Mouse (Mus musculus): Measurements from ENCODE around the gene Fez2. TPM values are rescaled to one million over a fixed set of nuclear protein-coding genes. Genes with fewer than 3 reads are reported as not detected.

Gene Fez2
- polyA plus RNA-seq, 1 experiment from 2014 or later, result 35.3 TPM

GRCm38 (mm10) chr17:78327187-78327586 is 90.8 kb downstream of the Fez2 start:
- WGBS, result 89% methylated on average over 4 of the region's 4 CpGs
- H3K4me1 ChIP-seq (replicated peaks), result peaks cover 24% of the 10 kb centered on the region
- no peaks in the 10 kb centered on the region for H3K27me3 ChIP-seq
- ATAC-seq, result no peak
- no peak overlapping the region for H3K4me3 ChIP-seq (replicated peaks)
- no peak overlapping the region for H3K4me2 ChIP-seq (replicated peaks)
- no peaks in the 10 kb centered on the region for H3K36me3 ChIP-seq
- no peaks in the 10 kb centered on the region for H3K9me3 ChIP-seq
- H3K27ac ChIP-seq, result no peak overlapping the region
- H3K9ac ChIP-seq (replicated peaks), result no peak overlapping the region

DNA sequence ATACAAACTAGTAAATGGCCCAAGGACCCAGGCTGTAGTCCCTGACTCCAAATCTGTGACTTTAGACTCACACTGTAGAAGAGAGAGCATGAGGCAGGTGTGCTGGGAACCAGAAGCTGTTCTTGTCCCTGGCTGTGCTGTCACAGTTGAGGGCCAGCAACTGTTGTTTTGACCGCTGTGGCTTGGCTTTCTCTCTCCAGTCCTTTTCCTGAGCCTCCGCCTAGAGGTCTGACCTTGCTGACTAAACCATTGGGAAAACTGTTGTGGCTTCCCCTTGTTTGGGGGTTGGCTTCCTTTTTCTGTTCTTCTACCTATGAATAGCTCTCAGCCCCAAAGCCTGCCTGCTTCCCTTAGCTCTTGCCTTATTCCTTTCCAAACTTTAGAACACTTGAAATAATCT is 91.6 kb downstream of the Fez2 start:
- Histone ChIP-seq H3K9me3 (no peaks in the 10 kb centered on the region), H3K4me3 (replicated peaks) (no peak overlapping the region), H3K4me1 (replicated peaks) (peaks cover 25% of the 10 kb centered on the region), H3K36me3 (no peaks in the 10 kb centered on the region), H3K27ac (no peak overlapping the region), H3K4me2 (replicated peaks) (no peak overlapping the region), H3K27me3 (no peaks in the 10 kb centered on the region), H3K9ac (replicated peaks) (no peak overlapping the region)
- ATAC-seq, result peak; percentile 2; the same call in 1 of the 2 replicates
- 81% methylated on average over 2 of the region's 2 CpGs for WGBS

DNA sequence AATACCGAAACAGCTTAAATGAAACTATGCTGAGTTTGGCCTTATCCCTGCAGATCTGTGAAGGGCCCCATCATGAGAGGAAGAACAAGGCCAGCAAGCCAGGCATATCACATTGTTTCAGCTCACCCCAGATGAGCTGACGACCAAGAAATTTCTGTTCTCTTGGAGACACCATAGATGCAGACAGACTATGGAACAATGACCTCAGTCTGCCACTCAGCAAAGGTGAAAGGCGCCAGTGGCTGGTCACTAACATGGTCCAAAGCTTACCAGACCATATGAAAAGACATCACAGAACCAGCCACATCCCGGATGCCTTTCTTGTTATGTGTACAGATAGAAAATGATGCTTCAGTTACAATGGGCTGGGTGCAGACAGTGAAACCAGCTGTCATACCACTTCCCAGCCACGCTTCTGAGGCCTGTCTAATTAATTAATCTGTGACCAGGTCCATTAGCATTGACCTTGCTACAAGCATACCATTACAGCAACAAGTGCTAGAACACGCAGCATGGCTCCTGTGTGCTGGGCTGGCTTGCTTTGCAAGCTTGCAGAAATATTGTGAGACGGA is 92.1 kb downstream of the Fez2 start:
- Histone ChIP-seq H3K36me3 (no peaks in the 10 kb centered on the region), H3K27ac (no peak overlapping the region), H3K4me2 (replicated peaks) (no peak overlapping the region), H3K27me3 (no peaks in the 10 kb centered on the region), H3K9me3 (no peaks in the 10 kb centered on the region), H3K4me1 (replicated peaks) (peaks cover 25% of the 10 kb centered on the region), H3K4me3 (replicated peaks) (no peak overlapping the region), H3K9ac (replicated peaks) (no peak overlapping the region)
- 70% methylated on average over 7 of the region's 7 CpGs for WGBS
- ATAC-seq, result peak; percentile 21; the same call in 1 of the 2 replicates

- Histone ChIP-seq H3K4me1 (replicated peaks) (peaks cover 25% of the 10 kb centered on the region), H3K27ac (no peak overlapping the region), H3K9me3 (no peaks in the 10 kb centered on the region), H3K4me2 (replicated peaks) (no peak overlapping the region), H3K36me3 (peaks cover 4% of the 10 kb centered on the region; the same call in 1 of the 2 replicates), H3K4me3 (replicated peaks) (no peak overlapping the region), H3K9ac (replicated peaks) (no peak overlapping the region), H3K27me3 (no peaks in the 10 kb centered on the region)
- peak; percentile 44; the same call in 1 of the 2 replicates for ATAC-seq
- 45% methylated on average over 18 of the region's 18 CpGs for WGBS
Observed at GRCm38 (mm10) chr17:78322369-78323335, 95.3 kb downstream of the Fez2 start.

- no peak for ATAC-seq
Observed at GRCm38 (mm10) chr17:78321216-78321835, 96.6 kb downstream of the Fez2 start.

More at GRCm38 (mm10) chr17:78321216-78321835, 96.6 kb downstream of the Fez2 start:
- Histone ChIP-seq H3K9me3 (no peaks in the 10 kb centered on the region), H3K36me3 (peaks cover 4% of the 10 kb centered on the region; the same call in 1 of the 2 replicates), H3K4me1 (replicated peaks) (peaks cover 23% of the 10 kb centered on the region), H3K9ac (replicated peaks) (no peak overlapping the region), H3K4me2 (replicated peaks) (no peak overlapping the region), H3K27me3 (no peaks in the 10 kb centered on the region), H3K4me3 (replicated peaks) (no peak overlapping the region), H3K27ac (no peak overlapping the region)
- WGBS, result 90% methylated on average over 11 of the region's 11 CpGs

Other genes with a start within 250 kb of the Fez2 start
- gene Crim1, start 217.9 kb downstream of the Fez2 start, polyA plus RNA-seq (2015; fragmentation: Nextera tagmentation; extraction: Ambion mirVana), result 5.4 and 6.4 TPM in 2 replicates
- 14.6 and 16.1 TPM in 2 replicates for gene Vit, start 89.9 kb upstream of the Fez2 start, polyA plus RNA-seq (2015; fragmentation: Nextera tagmentation; extraction: Ambion mirVana)

Measured in midbrain, embryonic 13.5 days (tissue).